Mouse (Mus musculus) liver, adult 2 months (tissue): ENCODE results near the gene Il10. TPM values are rescaled to one million over a fixed set of nuclear protein-coding genes. Genes with fewer than 3 reads are reported as not detected.

Source experiments
- DNase-seq: peaks from one replicate; pipeline ENCODE4 v3.0.0-alpha.2; 2011; ENCODE audit warnings: low read depth, low spot score; ENCODE audit errors: extremely low read depth
- H3K27ac ChIP-seq: fragments of 200-500 bp; replicated peaks from 2 replicates; pipeline ENCODE4 v1.5.1; 2012; ENCODE audit warnings: low read depth, mild to moderate bottlenecking, control low read depth, inconsistent platforms, low read length; ENCODE audit not compliant: insufficient read depth
- H3K27me3 ChIP-seq: fragments of 200-500 bp; 2 replicates; pipeline ENCODE4 v1.6.1; 2012; ENCODE audit warnings: mild to moderate bottlenecking, moderate library complexity, low read length, inconsistent platforms; ENCODE audit not compliant: control insufficient read depth, insufficient read depth
- H3K36me3 ChIP-seq: fragments of 200-500 bp; 2 replicates; pipeline ENCODE4 v1.6.1; 2012; ENCODE audit warnings: low read length, inconsistent platforms; ENCODE audit not compliant: control insufficient read depth, insufficient read depth
- H3K4me1 ChIP-seq: fragments of 200-500 bp; 2 replicates; pipeline ENCODE4 v1.6.1; 2011; ENCODE audit warnings: low read length; ENCODE audit not compliant: control insufficient read depth, insufficient read depth
- H3K4me3 ChIP-seq: fragments of 200-500 bp; 2 replicates; pipeline ENCODE4 v1.5.1; 2011; ENCODE audit warnings: low read depth, mild to moderate bottlenecking, control low read depth, low read length, moderate library complexity; ENCODE audit not compliant: insufficient read depth
- H3K79me2 ChIP-seq: fragments of 200-500 bp; 2 replicates; pipeline ENCODE4 v1.6.1; 2012; ENCODE audit warnings: inconsistent platforms, mild to moderate bottlenecking, low read length, moderate library complexity; ENCODE audit not compliant: control insufficient read depth, insufficient read depth
- H3K9ac ChIP-seq: fragments of 200-500 bp; 2 replicates; pipeline ENCODE4 v1.6.1; 2012; ENCODE audit warnings: low read depth, mild to moderate bottlenecking, control low read depth, inconsistent platforms, low read length
- CTCF ChIP-seq: fragments of 200-500 bp; IDR thresholded peaks from 2 replicates; pipeline ENCODE4 v1.5.1; 2011; ENCODE audit warnings: low read depth, low read length, control low read depth
- POLR2A ChIP-seq: fragments of 200-500 bp; IDR thresholded peaks from 2 replicates; pipeline ENCODE4 v1.6.1; 2011; ENCODE audit warnings: low read length, control low read depth; ENCODE audit not compliant: insufficient read depth; ENCODE audit errors: extremely low read depth
- WGBS: fragments of 180-500 bp; shearing (Covaris S2); methylation state at CpG from one replicate; pipeline ENCODE4 v1.1.7; 2018; 5-methylcytosine and 5-hydroxymethylcytosine counted together
- polyA plus RNA-seq: library from polyadenylated mRNA; depleted of rRNA; stranded (reverse); fragments of >200 nt; gene quantifications from 2 replicates; pipeline ENCODE4 v1.2.3, GENCODE M21; 2012
- total RNA-seq: library from RNA; depleted of rRNA; stranded (reverse); fragments of >200 nt; gene quantifications from 2 replicates; pipeline ENCODE4 v1.2.3, GENCODE M21; 2014

The Il10 gene
- total and polyA plus RNA-seq, 2 experiments: 0.28 TPM; not detected in 1

- WGBS: 87% methylated on average over 10 of the region's 10 CpGs
- no peak overlapping the region for H3K9ac ChIP-seq
- no peak for TF ChIP-seq POLR2A
- TF ChIP-seq CTCF: no peak
Measured at GRCm38 (mm10) chr1:131046607-131047006, 27.0 kb downstream of the Il10 start.

GRCm38 (mm10) chr1:131048121-131048863 lies 28.6 kb downstream of the Il10 start:
- TF ChIP-seq POLR2A: no peak
- no peak for TF ChIP-seq CTCF
- H3K27ac ChIP-seq: no peak overlapping the region
- H3K27me3 ChIP-seq: no peaks in the 10 kb centered on the region
- no peak overlapping the region for H3K4me3 ChIP-seq
- H3K4me1 ChIP-seq: peaks cover 16% of the 10 kb centered on the region
- peaks cover 6% of the 10 kb centered on the region; the same call in 1 of the 2 replicates for H3K36me3 ChIP-seq
- no peaks in the 10 kb centered on the region for H3K79me2 ChIP-seq
- WGBS: 67% methylated on average over 6 of the region's 6 CpGs
- no peak overlapping the region for H3K9ac ChIP-seq
- peak; percentile 72 for DNase-seq

More at GRCm38 (mm10) chr1:131046607-131047006, 27.0 kb downstream of the Il10 start:
- no peak for DNase-seq
- H3K36me3 ChIP-seq: no peaks in the 10 kb centered on the region
- H3K79me2 ChIP-seq: no peaks in the 10 kb centered on the region
- no peak overlapping the region for H3K27ac ChIP-seq
- H3K4me1 ChIP-seq: peaks cover 16% of the 10 kb centered on the region
- no peak overlapping the region for H3K4me3 ChIP-seq
- H3K27me3 ChIP-seq: no peaks in the 10 kb centered on the region

GRCm38 (mm10) chr1:131048946-131049345 lies 29.3 kb downstream of the Il10 start:
- Histone ChIP-seq H3K27me3 (no peaks in the 10 kb centered on the region), H3K9ac (no peak overlapping the region), H3K36me3 (peaks cover 6% of the 10 kb centered on the region; the same call in 1 of the 2 replicates), H3K4me1 (peaks cover 16% of the 10 kb centered on the region), H3K4me3 (no peak overlapping the region), H3K27ac (no peak overlapping the region), H3K79me2 (no peaks in the 10 kb centered on the region)
- WGBS: 91% methylated on average over 8 of the region's 8 CpGs
- no peak for DNase-seq
- no peak for TF ChIP-seq CTCF
- no peak for TF ChIP-seq POLR2A

GRCm38 (mm10) chr1:131049361-131049806 lies 29.7 kb downstream of the Il10 start:
- Histone ChIP-seq H3K9ac (no peak overlapping the region), H3K4me1 (peaks cover 16% of the 10 kb centered on the region), H3K27me3 (no peaks in the 10 kb centered on the region), H3K27ac (peak overlapping the region; percentile 52), H3K36me3 (peaks cover 6% of the 10 kb centered on the region; the same call in 1 of the 2 replicates), H3K4me3 (no peak overlapping the region), H3K79me2 (no peaks in the 10 kb centered on the region)
- TF ChIP-seq POLR2A: no peak
- no peak for TF ChIP-seq CTCF
- WGBS: 69% methylated on average over 5 of the region's 5 CpGs
- peak; percentile 72 for DNase-seq

- Histone ChIP-seq H3K36me3 (peaks cover 10% of the 10 kb centered on the region; the same call in 1 of the 2 replicates), H3K4me3 (no peak overlapping the region), H3K27me3 (no peaks in the 10 kb centered on the region), H3K27ac (no peak overlapping the region), H3K4me1 (peaks cover 16% of the 10 kb centered on the region), H3K9ac (no peak overlapping the region), H3K79me2 (no peaks in the 10 kb centered on the region)
- WGBS: 88% methylated on average over 5 of the region's 5 CpGs
- DNase-seq: no peak
- TF ChIP-seq CTCF (no peak), POLR2A (no peak)
Measured at GRCm38 (mm10) chr1:131050011-131050410, 30.4 kb downstream of the Il10 start.

GRCm38 (mm10) chr1:131050617-131051016 lies 31.0 kb downstream of the Il10 start:
- WGBS: 92% methylated on average over 5 of the region's 5 CpGs
- no peak for DNase-seq
- Histone ChIP-seq H3K27me3 (no peaks in the 10 kb centered on the region), H3K4me1 (peaks cover 16% of the 10 kb centered on the region), H3K9ac (no peak overlapping the region), H3K27ac (no peak overlapping the region), H3K36me3 (peaks cover 13% of the 10 kb centered on the region; the same call in 1 of the 2 replicates), H3K79me2 (no peaks in the 10 kb centered on the region), H3K4me3 (no peak overlapping the region)
- TF ChIP-seq CTCF (peak; percentile 9; the same call in 1 of the 2 replicates), POLR2A (no peak)
